Mouse (Mus musculus): Measurements from ENCODE around the gene Atf6. TPM values are rescaled to one million over a fixed set of nuclear protein-coding genes. Genes with fewer than 3 reads are reported as not detected.
A peak's percentile ranks its signal among the peaks of the same experiment; 100 is the strongest.

The Atf6 gene
- total RNA-seq, 2 experiments from 2014 or later = 24.3 to 27.6 TPM

DNA sequence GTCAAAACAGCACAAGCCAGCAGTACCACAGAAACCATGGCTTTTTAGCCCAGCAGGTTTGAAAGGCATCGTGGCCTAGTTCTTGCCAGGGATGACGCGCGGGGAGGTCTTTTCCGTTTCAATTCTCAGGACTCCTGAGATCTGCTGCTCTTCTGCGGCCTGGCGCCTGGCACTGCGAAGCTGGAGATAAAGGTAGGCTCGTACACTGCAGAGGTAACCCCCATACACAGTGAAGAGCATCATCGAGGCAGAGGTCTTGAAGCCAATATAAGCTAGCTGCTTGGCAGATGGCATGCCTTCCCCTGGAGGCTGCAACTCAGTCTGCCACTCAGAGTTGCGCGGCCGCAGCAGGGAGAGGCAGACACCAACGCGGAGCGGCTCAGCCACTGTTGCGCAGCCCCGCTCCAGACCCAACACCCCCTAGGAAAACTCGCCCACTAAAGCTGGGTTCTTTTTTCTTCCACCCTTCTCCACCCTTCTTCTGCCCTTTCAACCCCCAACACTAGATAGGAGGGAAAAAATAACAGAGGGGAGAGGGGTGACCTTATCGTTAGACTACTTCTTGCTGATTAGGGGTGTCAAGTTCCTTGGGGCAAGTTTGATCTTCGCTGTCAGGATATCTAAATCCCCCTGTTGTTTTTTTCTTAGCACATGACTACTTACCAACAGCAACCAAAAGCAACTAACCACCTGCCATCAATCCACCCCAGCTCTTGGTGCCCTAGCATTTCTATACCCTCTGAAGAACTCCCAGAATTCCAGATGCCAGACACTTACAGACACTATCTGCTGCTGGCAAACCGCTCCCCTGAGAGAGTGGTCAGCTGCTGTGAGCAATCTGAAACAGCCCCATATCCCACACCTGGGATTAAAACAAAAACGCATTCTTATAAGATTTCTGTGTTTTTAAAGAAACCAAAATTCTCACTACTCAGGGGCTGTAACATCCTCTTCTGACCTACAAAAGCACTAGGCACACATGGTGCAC lies 16.6 kb downstream of the Atf6 start:
- no peak for ATAC-seq (replicated peaks; ENCODE audit: poor library complexity)

DNA sequence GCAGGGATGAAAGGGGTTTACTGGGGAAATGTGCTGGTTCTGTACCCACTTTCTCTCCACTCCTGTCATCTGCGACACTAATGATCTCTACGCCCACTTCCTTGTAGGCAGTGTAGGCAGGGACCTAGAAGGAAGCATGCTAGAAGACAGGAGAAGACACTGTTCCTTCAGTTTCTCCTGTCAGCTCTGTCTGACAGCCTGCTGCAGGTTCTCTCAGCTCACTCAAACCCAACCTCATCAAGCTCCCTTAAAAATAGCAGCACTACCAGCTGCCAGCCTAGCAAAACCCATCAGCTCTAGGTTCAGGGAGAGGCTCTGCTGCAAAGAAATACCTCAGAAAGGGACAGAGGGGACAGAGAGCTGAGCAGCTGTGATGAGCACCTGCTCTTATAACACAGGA lies 17.6 kb downstream of the Atf6 start:
- ATAC-seq (replicated peaks; ENCODE audit: poor library complexity) = no peak

DNA sequence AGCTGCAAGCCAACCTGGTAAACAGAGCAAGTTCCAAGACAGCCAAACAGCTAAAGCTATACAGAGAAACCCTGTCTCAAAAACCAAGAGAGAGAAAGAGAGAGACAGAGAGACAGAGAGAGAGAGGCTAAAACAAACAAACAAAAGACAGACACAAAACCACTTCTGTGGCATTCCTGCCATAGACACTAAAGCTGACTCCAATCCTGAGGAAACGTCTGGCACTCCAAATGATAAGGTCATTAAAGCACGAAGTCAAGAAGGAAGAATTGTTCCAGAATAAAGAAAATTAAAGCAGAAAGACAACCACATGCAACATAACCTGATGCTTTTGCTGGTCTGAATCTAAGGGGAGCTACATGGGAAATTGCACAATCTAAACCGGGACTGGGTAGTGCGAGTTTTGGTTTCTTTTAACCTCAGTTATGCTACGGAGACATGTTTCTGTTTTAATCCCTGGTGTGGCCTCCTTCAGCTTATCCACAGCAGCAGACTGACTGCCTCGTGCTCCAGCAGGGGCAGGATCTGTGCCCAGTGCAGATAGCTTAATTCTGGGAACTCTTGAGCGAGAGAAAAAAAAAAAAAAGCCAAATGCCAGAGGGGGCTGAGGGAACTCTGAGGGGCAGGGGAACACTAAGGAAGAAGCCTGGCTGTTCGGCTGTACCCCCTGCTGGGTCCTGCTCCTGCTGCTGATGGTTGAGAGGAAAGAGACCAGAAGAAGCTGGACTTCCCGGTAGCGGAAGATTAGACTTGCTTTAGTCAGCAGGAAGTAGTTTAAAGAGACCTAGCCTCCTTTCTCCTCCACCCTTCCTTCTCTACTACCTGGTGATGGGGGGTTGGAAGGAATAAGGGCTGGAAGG lies 21.9 kb downstream of the Atf6 start:
- ATAC-seq (replicated peaks; ENCODE audit: poor library complexity) = peak; percentile 91

DNA sequence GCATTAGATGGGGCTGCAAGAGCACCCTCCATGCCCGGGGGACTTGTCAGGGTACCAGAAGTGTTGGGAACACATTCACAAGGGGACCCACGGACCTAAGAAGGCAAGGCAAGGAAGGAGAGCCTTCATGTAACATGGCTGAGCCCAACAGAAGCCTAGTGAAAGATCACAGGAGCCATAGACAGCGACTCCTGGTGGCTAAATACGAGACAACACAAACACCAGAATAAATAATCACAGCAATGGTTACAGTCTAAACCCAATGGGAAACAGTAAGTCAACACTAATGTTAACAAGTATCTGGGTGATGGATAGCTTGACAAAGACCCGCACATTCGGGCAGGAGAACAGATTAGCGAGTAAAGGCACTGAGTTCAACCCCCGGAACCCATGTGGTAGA lies 23.2 kb downstream of the Atf6 start:
- peak; percentile 74 for ATAC-seq (replicated peaks; ENCODE audit: poor library complexity)

DNA sequence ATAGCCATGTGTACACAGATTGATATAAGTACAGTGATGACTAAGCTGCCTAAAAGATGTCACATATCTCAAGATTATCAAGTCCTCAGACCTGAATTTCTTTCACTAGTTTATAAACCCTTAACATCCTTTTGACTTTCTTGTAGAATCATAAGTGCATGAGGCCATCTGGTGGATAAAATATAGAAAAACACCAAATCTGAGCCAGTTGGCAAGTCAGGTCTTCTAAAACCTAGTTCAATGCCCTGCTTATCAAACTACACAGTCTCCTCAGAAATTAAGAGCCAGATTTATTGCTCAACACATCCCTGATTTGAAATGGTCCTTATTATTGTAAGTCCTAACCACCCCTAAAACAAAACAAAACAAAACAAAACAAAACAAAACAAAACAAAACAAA lies 27.9 kb downstream of the Atf6 start:
- peak; percentile 77 for ATAC-seq (replicated peaks; ENCODE audit: poor library complexity)

DNA sequence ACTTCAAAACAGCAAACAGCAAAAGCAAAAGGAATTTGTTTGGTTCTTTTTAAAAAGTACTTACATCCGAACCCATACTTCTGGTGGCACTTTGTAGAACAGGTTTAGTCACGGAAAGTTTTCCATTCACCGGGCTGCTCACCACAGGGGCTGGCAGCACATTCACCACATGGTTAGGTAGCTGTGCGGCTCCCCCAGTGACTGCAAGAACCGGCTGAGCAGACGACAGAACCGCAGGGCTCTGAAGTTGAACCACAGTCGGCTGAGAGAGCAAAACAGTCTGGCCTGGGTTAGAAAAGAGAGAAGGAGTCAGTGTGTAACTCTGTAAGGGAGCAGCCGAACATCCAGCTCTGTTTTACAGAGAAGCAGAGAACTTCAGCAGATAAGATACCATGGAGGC lies 32.8 kb downstream of the Atf6 start:
- ATAC-seq (replicated peaks; ENCODE audit: poor library complexity) = no peak

DNA sequence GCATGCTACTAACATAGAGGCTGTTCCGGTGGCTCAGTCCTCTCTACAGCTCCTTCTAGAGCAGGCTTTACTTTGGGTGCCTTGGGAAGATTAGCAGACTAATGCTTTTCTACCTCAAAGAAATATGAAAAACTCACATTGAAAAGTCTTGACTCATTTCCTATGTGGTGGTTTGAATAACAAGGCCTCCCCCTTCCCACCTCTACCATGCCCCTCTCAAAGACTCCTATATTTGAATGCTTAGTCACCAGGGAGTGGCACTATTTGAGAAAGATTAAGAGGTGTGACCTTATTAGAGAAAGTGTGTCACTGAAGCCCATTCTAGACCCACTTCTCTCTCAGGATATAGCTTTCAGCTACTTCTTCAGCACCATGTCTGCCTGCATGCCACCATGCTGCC lies 37.8 kb downstream of the Atf6 start:
- ATAC-seq (replicated peaks; ENCODE audit: poor library complexity) = no peak

DNA sequence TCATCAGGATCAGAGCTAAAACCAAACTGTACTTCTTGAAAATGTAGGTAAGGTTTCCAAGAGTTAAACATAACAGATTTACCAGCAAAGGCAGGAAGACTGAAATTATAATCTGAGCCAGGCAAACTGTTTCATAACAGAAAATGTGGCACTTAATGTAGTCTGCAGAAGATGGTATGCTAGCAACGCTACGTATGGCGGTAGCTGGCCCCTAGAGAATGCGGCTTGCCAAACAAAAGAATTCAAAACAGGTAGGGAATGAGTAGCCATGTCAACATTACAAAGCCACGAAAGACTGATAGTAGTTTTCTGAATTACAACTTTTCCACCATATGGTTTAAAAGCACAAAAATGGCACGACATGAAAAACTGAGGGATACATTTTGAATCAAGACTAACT lies 38.2 kb downstream of the Atf6 start:
- ATAC-seq (replicated peaks; ENCODE audit: poor library complexity) = no peak

DNA sequence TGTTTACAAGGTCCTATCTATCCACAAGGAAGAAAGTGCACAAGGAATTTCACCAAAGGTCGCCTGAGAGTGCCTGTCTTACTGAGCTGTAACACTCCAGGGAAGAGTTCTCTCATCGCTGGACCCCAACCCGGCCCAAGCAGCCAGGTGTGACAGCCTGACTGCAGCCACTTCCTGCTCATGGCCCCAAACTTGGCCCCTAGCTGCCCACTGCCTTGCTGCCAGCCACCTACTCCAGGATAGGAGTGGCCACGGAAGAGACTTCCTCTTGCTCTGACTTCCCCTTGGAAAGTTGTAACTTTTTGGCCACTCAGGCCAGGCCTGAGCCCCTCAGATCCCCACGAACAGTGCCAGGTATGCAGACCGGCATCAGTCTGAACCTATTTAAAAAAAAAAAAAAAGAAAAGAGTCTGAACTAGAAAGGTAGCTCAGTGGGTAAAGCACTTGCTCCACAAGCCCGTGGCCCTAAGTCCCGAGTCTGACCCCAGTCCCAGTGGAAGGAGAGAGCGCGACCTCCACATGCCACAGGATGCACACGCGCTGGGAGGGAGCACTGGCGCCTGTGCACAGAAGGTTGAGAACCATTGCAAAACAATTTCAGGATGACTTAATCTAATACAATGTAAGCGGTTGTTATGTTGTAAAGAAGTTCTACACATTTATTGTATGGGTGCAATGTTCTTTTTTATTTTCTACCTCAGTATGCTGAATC lies 47.3 kb downstream of the Atf6 start:
- ATAC-seq (replicated peaks; ENCODE audit: poor library complexity) = peak; percentile 29; the same call in 1 of the 2 replicates

DNA sequence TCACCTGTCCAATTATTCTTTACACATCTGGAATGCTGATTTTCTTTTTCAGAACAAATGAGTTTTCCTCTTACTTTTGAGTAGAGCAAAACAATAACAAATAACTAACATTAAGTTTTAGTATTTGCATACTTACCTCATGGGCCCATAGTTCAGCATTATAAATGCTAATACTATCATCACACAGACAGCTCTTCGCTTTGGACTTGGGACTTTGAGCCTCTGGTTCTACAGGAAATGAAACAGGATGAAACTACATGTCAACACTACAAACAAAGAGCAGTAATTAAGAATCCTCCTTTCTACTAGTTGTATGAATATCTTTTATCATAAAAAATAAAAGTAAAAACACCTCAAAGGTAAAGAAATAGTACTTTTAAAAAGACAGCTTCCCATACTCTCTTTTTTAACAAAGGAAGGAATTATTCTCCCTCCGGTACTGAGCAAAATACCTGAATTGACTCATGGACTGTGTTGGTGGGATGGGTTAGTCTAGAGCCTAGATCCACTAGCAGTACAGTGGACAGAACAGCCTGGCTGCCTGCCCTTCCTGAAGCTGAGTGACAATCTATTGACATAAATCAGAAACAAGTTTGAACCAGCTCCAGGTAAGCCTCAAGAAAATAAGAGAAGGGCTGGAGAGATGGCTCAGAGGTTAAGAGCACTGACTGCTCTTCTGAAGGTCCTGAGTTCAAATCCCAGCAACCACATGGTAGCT lies 52.1 kb downstream of the Atf6 start:
- ATAC-seq (replicated peaks; ENCODE audit: poor library complexity) = no peak

DNA sequence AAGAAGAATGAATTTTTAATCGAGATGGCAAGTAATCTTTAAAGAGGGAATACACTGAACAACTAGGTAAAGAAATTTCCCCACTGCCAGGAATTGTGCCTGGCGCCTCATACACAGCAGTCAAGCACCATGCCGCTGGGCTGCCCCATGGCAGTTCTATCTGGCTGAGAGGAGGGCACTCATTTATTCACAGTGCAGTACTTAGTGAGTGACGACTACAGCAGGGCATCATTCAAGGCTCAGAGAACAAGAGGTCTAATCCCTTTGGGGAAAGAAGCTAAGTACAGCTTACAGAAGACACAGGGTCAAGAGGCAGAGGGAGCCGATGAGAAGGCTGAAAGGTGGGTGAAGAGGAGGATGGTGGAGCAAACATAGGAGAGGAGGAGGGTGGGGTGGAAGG lies 54.7 kb downstream of the Atf6 start:
- no peak for ATAC-seq (replicated peaks; ENCODE audit: poor library complexity)

DNA sequence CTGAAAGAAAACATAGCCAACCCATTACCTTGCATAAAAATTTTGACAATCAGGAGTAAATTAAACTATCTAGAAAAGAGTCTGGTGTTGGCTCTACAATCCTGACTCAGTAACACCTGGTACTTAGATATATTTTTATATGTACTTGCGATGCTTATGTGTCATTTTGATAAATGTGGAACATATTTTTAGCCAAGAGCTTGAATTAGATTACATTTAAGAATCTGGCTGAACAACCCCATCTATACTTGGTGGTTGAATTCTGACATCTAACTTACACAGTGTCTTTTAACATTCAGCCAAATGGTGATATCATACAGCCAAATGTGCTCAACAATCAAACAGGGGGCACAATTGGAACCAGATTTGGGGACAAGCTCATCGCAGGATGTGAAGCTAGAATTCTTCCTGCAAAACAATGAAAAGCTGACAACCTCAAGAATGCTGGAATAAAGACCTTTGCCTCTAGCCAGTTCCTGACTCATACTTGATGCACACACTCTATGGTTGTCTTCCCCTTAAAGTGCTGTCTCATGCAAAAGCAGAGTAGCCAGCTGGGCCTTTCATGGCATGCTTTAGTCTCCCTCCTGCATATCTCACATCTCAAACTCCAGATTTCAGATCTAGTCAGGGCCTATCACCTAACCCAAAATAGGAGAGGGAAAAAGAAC lies 59.8 kb downstream of the Atf6 start:
- no peak for ATAC-seq (replicated peaks; ENCODE audit: poor library complexity)

DNA sequence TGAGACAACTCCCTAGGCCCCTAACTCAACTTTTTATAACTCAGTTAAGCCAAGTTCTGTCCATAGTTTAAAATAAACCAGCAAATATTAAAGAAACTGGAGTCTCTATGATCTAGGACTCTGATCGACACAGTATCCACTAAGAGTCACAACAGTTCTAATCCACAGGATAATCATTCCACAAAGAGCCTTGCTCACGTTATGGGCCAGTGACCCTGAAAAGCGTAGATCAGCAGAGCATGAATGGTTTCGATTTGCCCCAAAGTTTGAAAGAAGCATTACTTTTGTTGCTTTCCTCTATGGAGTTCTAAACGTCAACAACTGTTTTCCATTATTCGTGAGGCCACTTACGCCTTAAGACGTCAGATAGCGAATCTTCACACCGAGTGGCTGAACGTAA lies 62.9 kb downstream of the Atf6 start:
- ATAC-seq (replicated peaks; ENCODE audit: poor library complexity) = no peak

DNA sequence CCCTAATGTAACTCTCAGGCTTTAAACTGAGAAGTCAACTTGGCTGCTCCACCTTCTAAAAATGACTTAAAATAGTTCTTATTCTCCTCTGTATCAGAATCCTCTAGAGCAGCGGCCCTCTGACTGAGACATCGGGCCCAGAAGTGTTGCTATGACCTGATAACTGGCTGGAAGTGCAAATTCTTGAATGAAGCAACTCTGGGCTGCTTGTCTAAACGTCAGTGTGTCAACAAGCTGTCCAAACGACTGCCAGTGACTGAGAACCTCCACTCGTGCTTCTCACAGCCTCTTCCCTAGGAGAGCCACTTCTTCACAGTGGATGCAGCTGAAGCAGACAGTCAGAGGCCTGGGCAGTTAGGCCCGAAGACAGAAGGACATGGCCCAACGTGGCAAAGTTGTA lies 64.9 kb downstream of the Atf6 start:
- no peak for ATAC-seq (replicated peaks; ENCODE audit: poor library complexity)

DNA sequence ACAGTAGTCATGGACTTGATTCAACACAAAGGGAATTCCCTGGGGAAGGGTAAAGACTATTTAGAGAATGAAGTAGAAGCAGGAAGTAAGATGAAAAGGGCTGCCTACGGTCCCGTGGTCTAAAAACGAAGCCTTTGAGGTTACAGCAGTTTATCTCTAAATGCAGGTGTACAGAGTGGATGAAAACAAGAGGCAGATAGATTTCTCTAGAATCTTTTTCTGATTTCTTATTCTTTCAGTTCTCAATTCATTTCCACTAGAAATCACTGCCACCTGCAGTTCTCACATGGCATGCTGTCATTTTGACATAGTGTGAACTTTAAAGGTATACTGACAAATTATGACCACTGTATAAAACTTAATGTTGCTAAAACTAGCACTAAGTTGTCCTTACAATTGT lies 66.9 kb downstream of the Atf6 start:
- ATAC-seq (replicated peaks; ENCODE audit: poor library complexity) = no peak

DNA sequence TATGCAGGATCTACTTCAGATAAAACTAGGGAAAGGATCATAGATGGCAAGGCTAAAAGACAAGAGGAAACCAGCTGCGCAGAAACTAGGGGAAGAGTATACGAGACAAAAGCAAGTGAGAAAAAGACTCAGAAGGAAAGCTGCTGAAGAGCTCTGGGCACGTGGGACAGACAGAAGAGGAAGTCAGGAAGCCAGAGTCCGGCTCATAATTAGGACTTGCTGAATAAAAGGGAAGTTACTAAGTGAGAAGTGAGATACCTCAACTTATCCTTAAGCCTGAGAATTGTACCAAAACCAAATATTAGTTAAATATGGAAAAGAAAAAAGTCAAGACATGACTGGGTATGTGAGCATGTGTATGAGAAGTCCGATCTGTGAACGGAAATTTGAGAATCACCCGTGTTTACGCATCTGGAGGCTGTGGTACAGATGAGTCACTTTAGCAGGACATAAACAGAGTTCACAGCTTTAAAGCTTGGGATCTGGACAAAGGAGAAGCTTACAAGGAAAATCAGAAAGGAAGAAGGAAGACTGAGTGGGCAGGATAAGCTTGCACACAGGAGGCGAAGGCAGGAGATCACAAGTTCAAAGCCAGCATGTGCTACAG lies 71.7 kb downstream of the Atf6 start:
- ATAC-seq (replicated peaks; ENCODE audit: poor library complexity) = peak; percentile 98

DNA sequence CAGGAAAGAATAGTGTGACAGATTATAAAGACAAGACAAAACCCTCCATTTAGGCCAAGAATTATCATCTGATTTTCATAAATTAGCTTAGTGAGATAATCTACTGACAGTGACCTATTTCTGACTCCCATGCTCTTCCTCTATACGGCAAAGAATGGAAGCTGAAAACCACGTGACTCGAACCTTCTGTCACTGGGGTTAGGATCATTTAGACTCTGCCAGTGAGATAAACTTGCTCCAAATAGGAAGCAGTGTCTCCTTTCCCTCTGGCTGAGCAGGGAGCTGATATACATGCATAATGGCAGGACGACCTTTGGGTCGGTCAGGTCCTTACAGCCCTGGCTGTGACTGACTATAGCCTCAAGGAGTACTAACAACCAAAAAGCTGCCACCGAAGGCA lies 76.0 kb downstream of the Atf6 start:
- no peak for ATAC-seq (replicated peaks; ENCODE audit: poor library complexity)

DNA sequence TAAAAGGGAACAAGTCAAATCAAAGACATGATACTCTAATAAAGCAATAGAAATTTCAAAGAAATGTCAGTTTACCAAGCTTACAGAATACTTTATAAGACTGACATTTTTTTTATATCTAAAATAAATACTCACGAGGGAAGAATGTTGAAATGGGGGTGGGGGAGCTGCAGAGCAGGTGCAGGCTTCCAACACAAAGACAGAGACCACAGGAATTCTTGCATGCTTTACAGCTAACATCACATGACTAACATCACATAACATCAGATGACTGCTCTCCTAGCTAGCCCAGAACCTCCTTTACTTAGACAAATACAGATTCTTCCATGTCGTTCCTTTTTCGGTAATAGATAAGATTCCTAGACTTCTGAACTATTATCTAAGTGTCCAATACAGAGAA lies 76.6 kb downstream of the Atf6 start:
- no peak for ATAC-seq (replicated peaks; ENCODE audit: poor library complexity)

DNA sequence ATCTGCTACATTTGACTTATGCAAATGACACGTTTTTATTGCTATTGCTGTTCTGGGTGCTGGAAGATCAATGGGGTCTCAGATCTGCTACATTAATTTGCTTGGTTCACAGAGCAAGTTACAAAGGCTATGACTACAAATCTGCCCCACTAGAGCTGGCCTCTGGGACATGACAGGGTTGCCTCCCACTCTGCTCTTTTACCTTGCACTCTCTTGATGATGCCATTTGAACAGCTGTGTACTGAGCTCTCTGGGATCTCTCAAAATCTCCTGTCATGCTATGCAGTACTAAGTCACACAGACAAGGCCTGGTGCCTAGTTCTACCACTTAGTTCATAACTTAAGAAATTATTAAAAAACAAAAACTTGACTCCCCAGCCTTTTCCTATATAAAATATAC lies 79.9 kb downstream of the Atf6 start:
- no peak for ATAC-seq (replicated peaks; ENCODE audit: poor library complexity)

All from megakaryocyte progenitor cell, adult 5-6 weeks (primary cell).